ENCODE assay signal across 8 mouse cellular contexts in the genomic region with DNA sequence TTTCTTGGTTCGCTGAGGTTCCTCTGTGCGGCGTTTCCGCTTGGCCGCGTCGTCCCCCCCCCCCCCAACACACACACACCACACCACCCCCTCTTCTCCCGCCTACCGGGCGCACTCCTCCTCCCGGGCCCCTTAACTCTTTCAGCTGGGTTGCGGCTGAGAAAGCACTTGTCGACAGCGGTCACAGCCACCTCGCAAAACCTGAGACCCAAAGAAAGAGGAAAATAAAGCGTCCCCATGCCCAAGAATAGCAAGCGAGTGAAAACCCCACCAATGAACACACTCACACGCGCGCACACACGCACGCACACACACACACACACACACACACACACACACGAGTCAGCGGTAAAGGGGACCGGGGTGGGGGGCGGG. TPM values are rescaled to one million over a fixed set of nuclear protein-coding genes. Genes with fewer than 3 reads are reported as not detected.
DNase-seq lines count a peak whose midpoint lies in the region; ATAC-seq and TF ChIP-seq lines count a peak whose summit lies in the region.

No protein-coding gene starts in this region.

- H3K9ac ChIP-seq in neural tube, embryonic 13.5 days = peak overlapping the region; percentile 84

- H3K4me3 ChIP-seq in cerebellum, adult 2 months (replicated peaks; ENCODE audit: insufficient read depth, low read depth, low read length) = peak overlapping the region; percentile 53
- peak overlapping the region; percentile 90 for H3K4me3 ChIP-seq in neural tube, embryonic 13.5 days

- H3K4me1 ChIP-seq in cerebellum, adult 2 months (ENCODE audit: control insufficient read depth, insufficient read depth, low read length) = 0 out of 2 replicates have a peak, but pooled peaks cover 6% of the 10 kb centered on the region
- H3K4me1 ChIP-seq in neural tube, embryonic 13.5 days (replicated peaks) = peaks cover 39% of the 10 kb centered on the region

- peak overlapping the region; percentile 28; the same call in 1 of the 2 replicates for H3K27ac ChIP-seq in cerebellum, adult 2 months (ENCODE audit: insufficient read depth, low read length)
- H3K27ac ChIP-seq in neural tube, embryonic 13.5 days (replicated peaks) = peak overlapping the region; percentile 97

- H3K9me3 ChIP-seq in neural tube, embryonic 13.5 days = no peaks in the 10 kb centered on the region

- H3K4me2 ChIP-seq in neural tube, embryonic 13.5 days = peak overlapping the region; percentile 86

- no peak for TF ChIP-seq CTCF in cerebellum, adult 2 months (IDR thresholded peaks at IDR 0.05; ENCODE audit: borderline replicate concordance, insufficient read depth, low read depth, low read length)

- peak; percentile 37 for ATAC-seq in neural tube, embryonic 13.5 days (ENCODE audit: low read depth)
- no peak for ATAC-seq in inflammation-experienced regulatory T-cells, adult 6 months

- TF ChIP-seq POLR2A in cerebellum, adult 2 months (IDR thresholded peaks at IDR 0.05; ENCODE audit: borderline replicate concordance, insufficient read depth, low read length) = no peak

- DNase-seq in cerebellum, adult 2 months = peak in 1 of 2 experiments; percentile 51
- DNase-seq in cerebellum, adult 9-11 months = no peak
- DNase-seq in right cerebral cortex, adult 18-20 months = peak; percentile 72
- no peak for DNase-seq in right cerebral cortex, adult 2 months (ENCODE audit: low spot score in 2 of 2)
- DNase-seq in kidney, postnatal 4 days = peak; percentile 59 to 73
- no peak for DNase-seq in thymus, postnatal 10 days (ENCODE audit: low spot score in 2 of 2)

- H3K36me3 ChIP-seq in neural tube, embryonic 13.5 days = 0 out of 2 replicates have a peak, but pooled peaks cover 8% of the 10 kb centered on the region

- peaks cover 28% of the 10 kb centered on the region for H3K27me3 ChIP-seq in cerebellum, adult 2 months (ENCODE audit: control insufficient read depth, insufficient read depth, low read length)
- peaks cover 6% of the 10 kb centered on the region; the same call in 1 of the 2 replicates for H3K27me3 ChIP-seq in neural tube, embryonic 13.5 days

- under 1% methylated on average over 26 of the region's 26 CpGs for WGBS in cerebellum, adult 2 months
- under 1% methylated on average over 23 of the region's 26 CpGs for WGBS in neural tube, embryonic 13.5 days

RNA-seq across cellular contexts. Expression of gene Pou3f3, which starts 1.3 kb away (rescaled TPM):
- polyA plus RNA-seq in cerebellum, adult 2 months (2012; rRNA removed) = 14.1 and 15.9 TPM in 2 replicates
- 10.5 and 12.2 TPM in 2 replicates for polyA plus RNA-seq in neural tube, embryonic 13.5 days (2015; fragmentation: Nextera tagmentation; extraction: Ambion mirVana)
- not detected for polyA plus RNA-seq in inflammation-experienced regulatory T-cells, adult 6 months (2017; shearing (Covaris generic))

Comparison
In these comparisons a context has a peak if more than half of its experiments do, and no peak if none do; other contexts are left out.
1. DNase-seq: peak in right cerebral cortex, adult 18-20 months (single experiment) and kidney, postnatal 4 days (2 of 2); none in cerebellum, adult 9-11 months (single experiment), right cerebral cortex, adult 2 months (0 of 2) and thymus, postnatal 10 days (0 of 2).
2. RNA of gene Pou3f3, which starts 1.3 kb away (polyA plus RNA-seq): 14.1 to 15.9 TPM in cerebellum, adult 2 months and 10.5 to 12.2 TPM in neural tube, embryonic 13.5 days; not detected in inflammation-experienced regulatory T-cells, adult 6 months; every median in the first group is over 10 times any median in the second.